Mouse (Mus musculus) kidney, embryonic 14.5 days (tissue): ENCODE data around the gene Ap3b1. TPM values are rescaled to one million over a fixed set of nuclear protein-coding genes. Genes with fewer than 3 reads are reported as not detected.

Experiments
- ATAC-seq: fragments of 200-750 bp; cut with Nextera tagmentation; 2 replicates; pipeline ENCODE4 v1.8.0; 2017; ENCODE audit warnings: moderate number of reproducible peaks, mild to moderate bottlenecking, moderate TSS enrichment, moderate library complexity; ENCODE audit not compliant: low FRiP score, low TSS enrichment
- H3K27ac ChIP-seq: fragments of 300-500 bp; sonication (generic); 2 replicates; pipeline ENCODE4 v1.5.1; 2014; ENCODE audit warnings: low read depth, mild to moderate bottlenecking, low read length, moderate library complexity, mixed read lengths
- H3K27me3 ChIP-seq: fragments of 300-500 bp; sonication (generic); 2 replicates; pipeline ENCODE4 v1.6.1; 2014; ENCODE audit warnings: mild to moderate bottlenecking, low read length; ENCODE audit not compliant: control insufficient read depth, insufficient read depth
- H3K36me3 ChIP-seq: fragments of 300-500 bp; sonication (generic); 2 replicates; pipeline ENCODE4 v1.6.1; 2014; ENCODE audit warnings: low read length, mixed read lengths; ENCODE audit not compliant: control insufficient read depth, insufficient read depth
- H3K4me1 ChIP-seq: fragments of 300-500 bp; sonication (generic); 2 replicates; pipeline ENCODE4 v1.6.1; 2014; ENCODE audit warnings: low read length, mixed read lengths; ENCODE audit not compliant: control insufficient read depth, insufficient read depth
- H3K4me2 ChIP-seq: fragments of 300-500 bp; sonication (generic); replicated peaks from 2 replicates; pipeline ENCODE4 v1.6.1; 2014; ENCODE audit warnings: low read depth, mild to moderate bottlenecking, low read length
- H3K4me3 ChIP-seq: fragments of 300-500 bp; sonication (generic); 2 replicates; pipeline ENCODE4 v1.5.1; 2014; ENCODE audit warnings: mild to moderate bottlenecking, low read length
- H3K9ac ChIP-seq: fragments of 300-500 bp; sonication (generic); 2 replicates; pipeline ENCODE4 v1.6.1; 2014; ENCODE audit warnings: low read depth, mild to moderate bottlenecking, low read length, moderate library complexity
- H3K9me3 ChIP-seq: fragments of 300-500 bp; sonication (generic); 2 replicates; pipeline ENCODE4 v1.6.1; 2016; ENCODE audit warnings: low read length; ENCODE audit not compliant: control insufficient read depth
- WGBS: fragments of 180-500 bp; shearing (Covaris S2); extraction: QIAGEN DNeasy Blood & Tissue Kit; methylation state at CpG from one replicate; pipeline ENCODE4 v1.1.7; 2014; 5-methylcytosine and 5-hydroxymethylcytosine counted together
- polyA plus RNA-seq: library from polyadenylated mRNA; unstranded; fragments of >200 nt; fragmentation: Nextera tagmentation; extraction: Ambion mirVana; gene quantifications from 2 replicates; pipeline ENCODE4 v1.2.1, GENCODE M21; 2014

Ap3b1 gene
- polyA plus RNA-seq, 1 experiment from 2014 or later = 51.4 TPM

DNA sequence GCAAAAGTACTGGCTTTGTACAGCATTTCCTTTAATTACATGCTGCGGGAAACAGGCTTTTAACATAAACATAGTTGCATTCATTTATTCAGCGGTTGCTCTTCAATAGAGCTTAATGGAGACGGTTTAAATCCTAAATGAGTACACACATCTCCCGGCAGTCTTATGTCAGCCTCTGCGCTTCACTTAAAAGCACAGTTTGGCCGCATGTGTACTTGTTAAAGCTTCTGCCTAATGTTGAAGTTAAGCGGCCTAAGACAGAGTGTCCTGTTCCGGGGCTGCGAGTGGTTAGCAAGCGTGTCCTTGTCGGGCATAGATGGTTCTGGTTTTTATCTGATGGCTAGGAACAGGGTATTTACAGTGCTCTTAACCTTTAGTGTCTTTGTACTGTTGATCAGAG is 187.5 kb downstream of the Ap3b1 start:
- H3K9me3 ChIP-seq = no peaks in the 10 kb centered on the region
- ATAC-seq = no peak
- H3K4me2 ChIP-seq = no peak overlapping the region
- no peak overlapping the region for H3K9ac ChIP-seq
- WGBS = 77% methylated on average over 11 of the region's 11 CpGs
- H3K27me3 ChIP-seq = no peaks in the 10 kb centered on the region
- H3K4me1 ChIP-seq = no peaks in the 10 kb centered on the region
- H3K27ac ChIP-seq = no peak overlapping the region
- H3K4me3 ChIP-seq = no peak overlapping the region
- H3K36me3 ChIP-seq = peaks cover 11% of the 10 kb centered on the region; the same call in 1 of the 2 replicates

DNA sequence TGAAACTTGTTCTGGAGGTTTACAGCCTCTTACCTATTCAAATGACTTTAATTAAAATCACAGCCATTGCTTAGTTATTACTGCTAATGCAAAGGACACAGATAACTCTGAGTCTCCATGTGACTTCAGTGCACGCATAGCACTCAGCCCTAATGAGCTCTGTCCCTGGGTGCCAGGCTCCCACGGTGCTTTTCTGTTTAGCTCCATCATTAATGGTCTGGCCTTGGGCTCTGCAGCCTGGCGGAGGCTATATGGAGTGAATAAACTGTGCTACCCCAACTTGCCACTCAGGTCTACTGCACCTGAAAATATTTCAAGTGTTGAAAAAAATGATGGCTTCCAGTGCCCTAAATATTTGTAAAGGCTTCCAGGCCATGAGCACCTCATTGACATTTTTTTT is 190.8 kb downstream of the Ap3b1 start:
- Histone ChIP-seq H3K4me2 (no peak overlapping the region), H3K4me1 (no peaks in the 10 kb centered on the region), H3K27me3 (no peaks in the 10 kb centered on the region), H3K27ac (no peak overlapping the region), H3K9ac (no peak overlapping the region), H3K9me3 (no peaks in the 10 kb centered on the region), H3K4me3 (no peak overlapping the region), H3K36me3 (peaks cover 7% of the 10 kb centered on the region; the same call in 1 of the 2 replicates)
- ATAC-seq = no peak
- WGBS = 78% methylated on average over 3 of the region's 3 CpGs

DNA sequence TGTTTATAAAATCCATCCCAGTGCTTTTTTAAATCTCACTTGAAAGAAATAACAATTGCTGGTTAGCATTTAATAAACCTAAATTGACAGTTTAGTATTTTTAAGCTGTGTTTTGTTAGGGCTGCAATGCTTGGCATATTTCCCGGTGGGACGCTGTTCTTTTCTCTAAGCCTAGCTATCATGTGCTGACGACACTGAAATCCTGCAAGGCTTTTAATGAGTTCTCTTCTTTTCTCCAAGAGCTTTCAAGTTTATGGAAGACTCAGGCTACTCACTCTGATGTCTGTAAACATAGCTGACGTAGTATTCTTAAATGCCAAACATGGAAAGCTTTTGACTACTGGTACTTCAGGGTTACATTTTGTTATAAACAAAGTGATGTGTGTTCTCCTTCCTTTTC is 191.3 kb downstream of the Ap3b1 start:
- ATAC-seq = no peak
- H3K27me3 ChIP-seq = no peaks in the 10 kb centered on the region
- H3K4me1 ChIP-seq = no peaks in the 10 kb centered on the region
- no peak overlapping the region for H3K4me3 ChIP-seq
- peaks cover 7% of the 10 kb centered on the region; the same call in 1 of the 2 replicates for H3K36me3 ChIP-seq
- WGBS = 68% methylated on average over 4 of the region's 4 CpGs
- H3K4me2 ChIP-seq = no peak overlapping the region
- no peaks in the 10 kb centered on the region for H3K9me3 ChIP-seq
- no peak overlapping the region for H3K27ac ChIP-seq
- no peak overlapping the region for H3K9ac ChIP-seq

DNA sequence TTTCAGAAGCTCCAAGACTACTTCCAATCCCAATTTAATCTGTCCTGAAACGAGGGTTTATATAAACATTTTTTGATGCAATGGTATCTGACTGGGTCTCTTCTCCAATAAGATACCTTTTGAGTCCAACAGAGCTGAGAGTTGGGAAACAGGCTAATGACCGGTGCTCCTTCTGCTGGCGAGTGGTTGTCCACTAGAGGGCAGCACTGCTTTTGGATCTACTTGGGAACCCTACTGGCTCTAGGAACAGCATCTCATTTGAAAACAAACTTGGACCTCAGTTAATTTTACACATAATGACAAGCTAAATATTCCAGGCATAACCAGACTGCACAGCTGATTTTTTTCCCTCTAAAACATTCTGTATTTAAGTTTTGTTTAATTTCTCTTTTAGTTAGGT is 201.3 kb downstream of the Ap3b1 start:
- ATAC-seq = 0 out of 2 replicates have a peak, but pooled peaks have one; percentile 57

GRCm38 (mm10) chr13:94560878-94561277 is 202.1 kb downstream of the Ap3b1 start:
- H3K36me3 ChIP-seq = no peaks in the 10 kb centered on the region
- 43% methylated on average over 11 of the region's 11 CpGs for WGBS
- no peak for ATAC-seq

More for the DNA sequence above, 201.3 kb downstream of the Ap3b1 start:
- H3K4me1 ChIP-seq = peaks cover 6% of the 10 kb centered on the region
- no peak overlapping the region for H3K4me3 ChIP-seq
- no peaks in the 10 kb centered on the region for H3K9me3 ChIP-seq
- H3K36me3 ChIP-seq = no peaks in the 10 kb centered on the region
- H3K9ac ChIP-seq = no peak overlapping the region
- no peaks in the 10 kb centered on the region for H3K27me3 ChIP-seq
- WGBS = 5% methylated on average over 3 of the region's 3 CpGs
- H3K4me2 ChIP-seq = no peak overlapping the region
- no peak overlapping the region for H3K27ac ChIP-seq

DNA sequence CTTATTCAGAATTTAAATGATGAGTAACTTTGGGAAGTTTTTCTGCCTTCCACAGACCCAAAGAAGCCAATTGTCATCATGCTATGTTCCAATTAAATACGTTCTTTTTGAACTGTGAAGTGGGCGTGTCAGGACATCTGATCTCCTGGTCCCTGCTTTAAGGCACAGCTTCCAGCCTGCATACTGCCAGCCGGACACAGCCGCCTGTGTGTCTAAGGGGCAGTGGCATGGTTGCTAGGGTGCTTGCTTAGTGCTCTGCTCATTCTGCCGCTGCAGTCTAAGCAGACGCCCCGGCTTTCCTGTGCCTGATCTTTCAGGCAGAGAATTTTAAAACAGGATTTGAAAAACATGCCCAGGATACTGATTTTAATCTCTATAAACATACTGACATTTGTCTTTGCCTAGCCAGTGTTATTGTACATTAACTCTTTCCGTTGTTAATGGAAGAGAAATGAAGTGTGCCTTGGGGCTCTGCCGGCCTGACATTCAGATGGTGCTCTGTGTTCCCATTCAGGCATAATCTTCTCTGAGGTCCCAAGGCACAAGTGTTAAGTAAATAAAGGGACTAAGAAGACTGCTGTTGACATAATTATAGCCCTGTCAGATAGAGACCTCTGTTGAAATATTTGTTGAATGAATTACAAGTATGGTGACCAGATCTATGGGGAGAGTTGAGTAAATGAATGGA is 204.0 kb downstream of the Ap3b1 start:
- Histone ChIP-seq H3K36me3 (no peaks in the 10 kb centered on the region), H3K4me2 (no peak overlapping the region), H3K4me1 (peaks cover 6% of the 10 kb centered on the region), H3K27ac (no peak overlapping the region), H3K9me3 (no peaks in the 10 kb centered on the region), H3K9ac (no peak overlapping the region), H3K27me3 (no peaks in the 10 kb centered on the region), H3K4me3 (no peak overlapping the region)
- ATAC-seq = peak; percentile 81
- 13% methylated on average over 9 of the region's 9 CpGs for WGBS

More at GRCm38 (mm10) chr13:94560878-94561277, 202.1 kb downstream of the Ap3b1 start:
- no peak overlapping the region for H3K27ac ChIP-seq
- H3K4me2 ChIP-seq = no peak overlapping the region
- H3K9ac ChIP-seq = no peak overlapping the region
- no peak overlapping the region for H3K4me3 ChIP-seq
- H3K27me3 ChIP-seq = no peaks in the 10 kb centered on the region
- H3K4me1 ChIP-seq = peaks cover 6% of the 10 kb centered on the region
- H3K9me3 ChIP-seq = no peaks in the 10 kb centered on the region

- no peaks in the 10 kb centered on the region for H3K27me3 ChIP-seq
- 84% methylated on average over 8 of the region's 8 CpGs for WGBS
Observed at GRCm38 (mm10) chr13:94563836-94564235, 205.1 kb downstream of the Ap3b1 start.

GRCm38 (mm10) chr13:94564351-94564994 is 205.7 kb downstream of the Ap3b1 start:
- Histone ChIP-seq H3K4me2 (no peak overlapping the region), H3K9me3 (no peaks in the 10 kb centered on the region), H3K4me1 (peaks cover 6% of the 10 kb centered on the region), H3K9ac (no peak overlapping the region), H3K27ac (no peak overlapping the region), H3K27me3 (no peaks in the 10 kb centered on the region), H3K36me3 (no peaks in the 10 kb centered on the region), H3K4me3 (no peak overlapping the region)
- WGBS = 54% methylated on average over 13 of the region's 13 CpGs
- no peak for ATAC-seq

More at GRCm38 (mm10) chr13:94563836-94564235, 205.1 kb downstream of the Ap3b1 start:
- Histone ChIP-seq H3K9ac (no peak overlapping the region), H3K4me2 (no peak overlapping the region), H3K36me3 (no peaks in the 10 kb centered on the region), H3K4me3 (no peak overlapping the region), H3K27ac (no peak overlapping the region), H3K4me1 (peaks cover 6% of the 10 kb centered on the region), H3K9me3 (no peaks in the 10 kb centered on the region)
- no peak for ATAC-seq

DNA sequence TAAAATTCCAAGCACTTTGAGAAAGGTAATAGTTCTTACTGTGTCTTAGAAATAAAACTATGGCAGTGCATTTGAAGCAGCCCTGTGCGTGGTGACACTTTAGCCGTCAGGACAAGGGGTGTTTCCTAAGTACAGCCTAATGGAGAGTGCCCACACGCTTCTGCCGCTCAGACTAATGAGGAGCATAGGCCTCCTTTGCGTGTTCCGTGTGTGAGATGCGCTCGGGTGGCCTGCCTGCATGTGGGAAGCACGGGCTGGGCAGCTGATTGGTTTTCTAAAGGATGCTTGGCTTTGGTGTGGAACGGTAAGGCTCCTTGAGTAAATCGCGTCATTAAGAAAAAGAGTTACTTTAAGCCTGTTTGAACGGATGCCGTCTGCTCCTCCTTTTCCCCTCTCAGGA is 206.4 kb downstream of the Ap3b1 start:
- Histone ChIP-seq H3K4me2 (no peak overlapping the region), H3K36me3 (no peaks in the 10 kb centered on the region), H3K27me3 (no peaks in the 10 kb centered on the region), H3K4me1 (peaks cover 6% of the 10 kb centered on the region), H3K27ac (no peak overlapping the region), H3K9me3 (no peaks in the 10 kb centered on the region), H3K9ac (no peak overlapping the region), H3K4me3 (no peak overlapping the region)
- no peak for ATAC-seq
- WGBS = 92% methylated on average over 14 of the region's 14 CpGs
